Mouse (Mus musculus): ENCODE measurements at regions not wholly inside any gene's neighbourhood (a gene's known extent, or its start where the extent isn't known, plus 50 kb on each side); places are given as distances from the start of the nearest gene placed in this dataset.

GRCm38 (mm10) chr10:66433490-66433889 is 662.4 kb upstream of the Jmjd1c start:
- no peak for DNase-seq (ENCODE audit: low spot score in 2 of 2)

- DNase-seq (ENCODE audit: low spot score in 2 of 2), result no peak
These were observed 625.2 kb upstream of the Jmjd1c start for GRCm38 (mm10) chr10:66470684-66471083.

- DNase-seq (ENCODE audit: low spot score in 2 of 2), result no peak
These were observed 623.9 kb upstream of the Jmjd1c start for GRCm38 (mm10) chr10:66472038-66472437.

- DNase-seq (ENCODE audit: low spot score in 2 of 2), result no peak
These were observed 620.7 kb upstream of the Jmjd1c start for GRCm38 (mm10) chr10:66475187-66475735.

GRCm38 (mm10) chr10:66490871-66491270 is 605.1 kb upstream of the Jmjd1c start:
- DNase-seq (ENCODE audit: low spot score in 2 of 2), result no peak

GRCm38 (mm10) chr10:66491850-66492249 is 604.1 kb upstream of the Jmjd1c start:
- DNase-seq (ENCODE audit: low spot score in 2 of 2), result no peak

- DNase-seq (ENCODE audit: low spot score in 2 of 2), result no peak
These were observed 556.1 kb upstream of the Jmjd1c start for GRCm38 (mm10) chr10:66539846-66540245.

- no peak for DNase-seq (ENCODE audit: low spot score in 2 of 2)
These were observed 549.3 kb upstream of the Jmjd1c start for GRCm38 (mm10) chr10:66546656-66547055.

- no peak for DNase-seq (ENCODE audit: low spot score in 2 of 2)
These were observed 548.3 kb upstream of the Jmjd1c start for GRCm38 (mm10) chr10:66547660-66548059.

- no peak for DNase-seq (ENCODE audit: low spot score in 2 of 2)
These were observed 547.9 kb upstream of the Jmjd1c start for GRCm38 (mm10) chr10:66548073-66548472.

GRCm38 (mm10) chr10:66552919-66553318 is 543.0 kb upstream of the Jmjd1c start:
- no peak for DNase-seq (ENCODE audit: low spot score in 2 of 2)

- no peak for DNase-seq (ENCODE audit: low spot score in 2 of 2)
These were observed 541.7 kb upstream of the Jmjd1c start for GRCm38 (mm10) chr10:66554259-66554658.

- DNase-seq (ENCODE audit: low spot score in 2 of 2), result no peak
These were observed 537.7 kb upstream of the Jmjd1c start for GRCm38 (mm10) chr10:66558097-66558840.

- no peak for DNase-seq (ENCODE audit: low spot score in 2 of 2)
These were observed 530.6 kb upstream of the Jmjd1c start for GRCm38 (mm10) chr10:66565374-66565773.

GRCm38 (mm10) chr10:66574846-66575535 is 520.9 kb upstream of the Jmjd1c start:
- no peak for DNase-seq (ENCODE audit: low spot score in 2 of 2)

- no peak for DNase-seq (ENCODE audit: low spot score in 2 of 2)
These were observed 502.9 kb upstream of the Jmjd1c start for GRCm38 (mm10) chr10:66593001-66593400.

GRCm38 (mm10) chr10:66593506-66593905 is 502.4 kb upstream of the Jmjd1c start:
- no peak for DNase-seq (ENCODE audit: low spot score in 2 of 2)

GRCm38 (mm10) chr10:66597952-66598351 is 498.0 kb upstream of the Jmjd1c start:
- DNase-seq (ENCODE audit: low spot score in 2 of 2), result no peak

- DNase-seq (ENCODE audit: low spot score in 2 of 2), result no peak
These were observed 488.8 kb upstream of the Jmjd1c start for GRCm38 (mm10) chr10:66607141-66607540.

GRCm38 (mm10) chr10:66616280-66616679 is 479.6 kb upstream of the Jmjd1c start:
- no peak for DNase-seq (ENCODE audit: low spot score in 2 of 2)

- DNase-seq (ENCODE audit: low spot score in 2 of 2), result no peak
These were observed 464.9 kb upstream of the Jmjd1c start for GRCm38 (mm10) chr10:66630996-66631395.

GRCm38 (mm10) chr10:66640890-66641847 is 454.8 kb upstream of the Jmjd1c start:
- DNase-seq (ENCODE audit: low spot score in 2 of 2), result no peak

All from spleen, postnatal 4 days (tissue).